Mouse (Mus musculus) liver, embryonic 14.5 days (tissue): ENCODE results near the gene Tmcc1. TPM values are rescaled to one million over a fixed set of nuclear protein-coding genes. Genes with fewer than 3 reads are reported as not detected.

Source experiments
- ATAC-seq: fragments of 200-750 bp; cut with Nextera tagmentation; 2 replicates; pipeline ENCODE4 v1.8.0; 2017; ENCODE audit warnings: moderate number of reproducible peaks, mild to moderate bottlenecking, moderate library complexity; ENCODE audit not compliant: insufficient read depth
- DNase-seq, 3 experiments: peaks; one replicate each; pipeline ENCODE4 v3.0.0-alpha.2; 2012 to 2013; ENCODE audit warnings: low read depth in 3 of 3, low spot score in 3 of 3
- H3K27ac ChIP-seq: fragments of 300-500 bp; sonication (generic); 2 replicates; pipeline ENCODE4 v1.5.1; 2014; ENCODE audit warnings: moderate library complexity, mild to moderate bottlenecking, control low read depth, inconsistent platforms
- H3K27me3 ChIP-seq: fragments of 300-500 bp; sonication (generic); 2 replicates; pipeline ENCODE4 v1.6.1; 2014; ENCODE audit warnings: mild to moderate bottlenecking, low read length, moderate library complexity; ENCODE audit not compliant: control insufficient read depth, insufficient read depth
- H3K36me3 ChIP-seq: fragments of 300-500 bp; sonication (generic); replicated peaks from 2 replicates; pipeline ENCODE4 v1.6.1; 2014; ENCODE audit warnings: low read depth; ENCODE audit not compliant: control insufficient read depth, insufficient read depth
- H3K4me1 ChIP-seq, 2 experiments: fragments of 200-500 bp in 1 of 2; fragments of 300-500 bp in 1 of 2; sonication (generic) in 1 of 2; replicated peaks; 2 replicates each; pipeline ENCODE4 v1.6.1; 2012 to 2014; ENCODE audit warnings: antibody characterized with exemption in 1 of 2, inconsistent platforms in 1 of 2, low read length in 1 of 2; ENCODE audit not compliant: control insufficient read depth in 2 of 2, insufficient read depth in 2 of 2
- H3K4me2 ChIP-seq: fragments of 300-500 bp; sonication (generic); 2 replicates; pipeline ENCODE4 v1.6.1; 2014; ENCODE audit warnings: low read depth, mild to moderate bottlenecking, control low read depth, moderate library complexity
- H3K4me3 ChIP-seq, 2 experiments: fragments of 200-500 bp in 1 of 2; fragments of 300-500 bp in 1 of 2; sonication (generic) in 1 of 2; 2 replicates each; pipeline ENCODE4 v1.5.1; 2012 to 2014; ENCODE audit warnings: low read depth in 2 of 2, low read length in 2 of 2, mild to moderate bottlenecking in 2 of 2, control low read depth in 1 of 2, inconsistent platforms in 1 of 2, moderate library complexity in 1 of 2; ENCODE audit not compliant: insufficient read depth in 1 of 2
- H3K9ac ChIP-seq: fragments of 300-500 bp; sonication (generic); replicated peaks from 2 replicates; pipeline ENCODE4 v1.6.1; 2014; ENCODE audit warnings: mild to moderate bottlenecking, control low read depth, moderate library complexity
- H3K9me3 ChIP-seq: fragments of 300-500 bp; sonication (generic); 2 replicates; pipeline ENCODE4 v1.6.1; 2016; ENCODE audit warnings: low read length, mixed read lengths; ENCODE audit not compliant: control insufficient read depth
- CTCF ChIP-seq: IDR thresholded peaks from 2 replicates; pipeline ENCODE4 v1.5.1; 2016; ENCODE audit warnings: antibody characterized with exemption, low read depth, control low read depth
- EP300 ChIP-seq: IDR thresholded peaks from 2 replicates; pipeline ENCODE4 v1.6.1; 2016; ENCODE audit warnings: antibody characterized with exemption, low read depth
- WGBS: fragments of 180-500 bp; shearing (Covaris S2); extraction: QIAGEN DNeasy Blood & Tissue Kit; methylation state at CpG from one replicate; pipeline ENCODE4 v1.1.7; 2014; ENCODE audit not compliant: insufficient replicate concordance; 5-methylcytosine and 5-hydroxymethylcytosine counted together
- polyA plus RNA-seq, 2 experiments: library from polyadenylated mRNA; depleted of rRNA in 1 of 2; stranded (reverse) in 1 of 2; unstranded in 1 of 2; fragments of >200 nt; fragmentation: Nextera tagmentation in 1 of 2; extraction: Ambion mirVana in 1 of 2; gene quantifications; 2 replicates each; pipeline versions ENCODE4 v1.2.1 to v1.2.3; 2012 to 2014

Gene Tmcc1
- polyA plus RNA-seq, 2 experiments: 2.6 to 3.2 TPM

DNA sequence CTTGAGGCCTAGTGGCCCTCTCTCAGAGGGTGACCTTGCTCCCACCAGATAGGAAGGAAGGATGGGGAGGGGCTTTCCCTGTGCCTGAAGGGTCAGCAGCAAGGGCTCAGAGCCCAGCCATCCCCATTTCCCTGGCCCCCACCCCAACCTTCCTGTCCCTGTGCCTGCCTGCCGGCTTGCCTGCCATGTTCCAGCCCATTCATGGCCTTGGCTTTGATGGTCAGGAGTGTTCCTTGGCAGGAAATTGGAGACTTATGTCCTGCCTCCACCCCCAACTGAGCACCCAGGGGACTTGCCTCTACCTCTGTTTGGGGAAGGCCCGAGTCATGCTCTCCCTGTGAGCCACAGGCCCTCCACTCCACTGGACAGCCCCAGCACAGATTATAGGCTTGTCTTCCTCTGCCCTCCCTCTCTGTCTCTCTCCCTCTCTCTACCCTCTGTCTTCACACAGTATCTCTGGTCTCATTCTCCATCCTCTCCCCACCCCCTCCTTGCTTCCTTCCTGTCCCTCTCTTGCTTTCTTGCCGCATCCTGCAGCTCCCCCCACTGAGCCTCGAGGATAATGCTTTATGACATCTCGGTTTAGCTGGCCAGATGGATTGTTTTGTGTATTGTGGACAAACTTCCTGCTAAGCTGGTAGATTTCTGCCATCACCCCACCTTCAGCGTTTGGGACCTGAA is 197.0 kb downstream of the Tmcc1 start:
- 8% methylated on average over 6 of the region's 6 CpGs for WGBS
- DNase-seq (no peak), ATAC-seq (peak; percentile 9; the same call in 1 of the 2 replicates)
- Histone ChIP-seq H3K9ac (no peak overlapping the region), H3K36me3 (no peaks in the 10 kb centered on the region), H3K27me3 (peaks cover 35% of the 10 kb centered on the region), H3K4me2 (no peak overlapping the region), H3K27ac (no peak overlapping the region), H3K4me3 (no peak overlapping the region), H3K9me3 (no peaks in the 10 kb centered on the region), H3K4me1 (0 out of 4 replicates have a peak, but pooled peaks cover 0 to 1% of the 10 kb centered on the region in 2 experiments)
- TF ChIP-seq CTCF: peak; percentile 22; the same call in 1 of the 2 replicates
- TF ChIP-seq EP300: no peak

DNA sequence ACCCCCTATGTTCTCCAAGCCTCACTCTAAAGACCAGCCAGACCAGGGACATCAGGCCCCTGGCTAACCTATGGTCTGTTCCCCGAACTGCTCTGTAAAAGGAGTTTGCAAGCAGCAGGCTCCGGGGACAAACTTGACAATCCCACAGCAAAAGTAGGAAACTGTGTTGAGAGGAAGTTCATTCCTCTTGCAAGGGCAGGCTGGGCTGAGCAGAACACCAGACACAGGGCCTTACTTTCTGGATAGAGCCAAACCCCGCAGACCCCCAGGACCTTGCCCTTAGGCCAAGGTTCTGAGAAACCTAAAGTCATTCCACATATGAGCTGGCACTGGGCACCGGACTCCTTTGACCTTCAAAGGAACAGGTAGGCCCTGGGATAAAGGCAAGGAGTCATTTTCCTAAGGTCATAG is 197.8 kb downstream of the Tmcc1 start:
- 0 out of 4 replicates have a peak, but pooled peaks cover 0 to 1% of the 10 kb centered on the region in 2 experiments for H3K4me1 ChIP-seq
- peak overlapping the region; percentile 11 for H3K4me2 ChIP-seq
- H3K27ac ChIP-seq: no peak overlapping the region
- H3K4me3 ChIP-seq: no peak overlapping the region
- ATAC-seq: no peak
- H3K36me3 ChIP-seq: no peaks in the 10 kb centered on the region
- WGBS: 37% methylated on average over 4 of the region's 4 CpGs
- TF ChIP-seq EP300 (no peak), CTCF (no peak)
- H3K9me3 ChIP-seq: no peaks in the 10 kb centered on the region
- peaks cover 35% of the 10 kb centered on the region for H3K27me3 ChIP-seq
- DNase-seq: no peak
- no peak overlapping the region for H3K9ac ChIP-seq

DNA sequence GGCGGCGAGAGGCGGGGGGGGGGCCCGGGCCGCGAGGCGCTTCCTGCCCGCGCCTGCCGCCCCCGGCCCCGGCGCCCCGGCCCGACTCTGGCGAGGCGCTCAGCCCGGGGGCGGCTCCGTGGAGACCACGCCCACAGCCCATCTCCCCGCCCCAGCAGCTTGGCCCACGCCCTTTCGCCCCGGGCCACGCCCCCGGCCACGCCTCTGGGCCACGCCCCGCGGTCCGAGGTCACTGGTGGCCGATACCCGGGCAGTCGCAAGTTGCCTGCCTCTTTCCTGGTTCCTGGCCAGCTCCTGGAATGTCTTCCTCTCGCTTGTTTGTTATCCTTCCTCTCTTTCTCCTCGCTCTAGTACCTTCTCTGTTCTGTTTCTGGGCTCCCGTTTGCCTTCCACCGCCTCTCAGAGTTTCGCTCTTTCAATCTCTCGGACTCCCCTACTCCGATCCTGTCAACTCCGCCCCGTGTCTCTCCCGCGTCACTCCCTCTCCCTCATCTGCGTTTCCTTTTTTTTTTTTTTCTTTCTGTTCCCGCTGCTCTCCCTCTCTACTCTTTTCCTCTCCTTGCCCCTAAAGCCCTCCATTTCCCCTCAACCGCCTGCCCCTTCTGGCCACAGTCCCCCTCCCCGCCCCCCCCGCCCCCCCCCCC is 198.3 kb downstream of the Tmcc1 start, which contains the start of gene Plxnd1:
Plxnd1 (minus strand) TSS at position 129 of the 644 bp plus-strand sequence.
- TF ChIP-seq EP300 (no peak), CTCF (no peak)
- peaks cover 35% of the 10 kb centered on the region for H3K27me3 ChIP-seq
- H3K4me2 ChIP-seq: peak within 1 kb of the TSS; percentile 77
- DNase-seq: peak; percentile 51 to 63 (median 62)
- 0 out of 4 replicates have a peak, but pooled peaks cover 0 to 1% of the 10 kb centered on the region in 2 experiments for H3K4me1 ChIP-seq
- ATAC-seq: peak; percentile 81
- H3K4me3 ChIP-seq: peak within 1 kb of the TSS; percentile 60 to 81
- WGBS: 1% methylated on average over 43 of the region's 51 CpGs
- no peaks in the 10 kb centered on the region for H3K9me3 ChIP-seq
- no peak within 1 kb of the TSS for H3K27ac ChIP-seq
- no peak within 1 kb of the TSS for H3K9ac ChIP-seq
- H3K36me3 ChIP-seq: no peaks in the 10 kb centered on the region

DNA sequence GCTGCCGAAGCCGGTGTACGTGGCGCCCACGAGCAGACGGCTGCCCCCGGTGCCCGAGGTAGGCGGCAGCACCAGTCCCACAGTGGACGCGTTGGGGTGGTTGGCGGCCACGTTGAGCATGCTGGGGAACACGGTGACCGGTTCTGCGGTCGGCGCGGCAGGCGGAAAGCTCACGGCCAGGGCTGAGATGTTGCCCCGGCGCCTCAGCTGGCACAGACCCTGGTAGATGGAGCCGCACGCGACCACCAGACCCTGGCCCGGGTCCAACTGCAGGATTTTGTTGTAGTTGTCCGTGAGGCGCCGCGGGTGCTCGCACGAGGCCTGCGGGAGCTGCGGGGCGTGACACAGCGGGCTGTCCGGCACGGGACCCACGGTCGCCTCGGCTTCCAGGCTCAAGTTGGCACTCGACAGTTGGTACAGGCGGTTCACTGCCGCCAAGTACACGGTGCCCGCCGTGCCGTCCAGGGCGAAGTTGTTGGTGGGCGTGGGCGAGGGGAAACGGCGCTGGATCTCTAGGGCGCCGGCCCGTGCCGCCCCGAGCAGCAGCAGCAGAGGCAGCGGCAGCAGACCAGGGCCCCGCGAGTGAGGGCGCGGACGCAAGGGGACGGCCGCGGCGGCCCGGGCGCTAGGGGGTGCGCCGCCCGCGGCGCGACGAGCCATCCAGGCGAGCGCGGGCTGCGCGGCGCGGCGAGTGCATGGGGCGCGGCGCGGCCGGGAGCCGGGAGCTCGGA is 199.0 kb downstream of the Tmcc1 start:
- Histone ChIP-seq H3K9me3 (no peaks in the 10 kb centered on the region), H3K4me2 (peak overlapping the region; percentile 77), H3K36me3 (no peaks in the 10 kb centered on the region), H3K27me3 (peaks cover 35% of the 10 kb centered on the region), H3K9ac (no peak overlapping the region), H3K4me3 (peak overlapping the region; percentile 52 to 60), H3K27ac (no peak overlapping the region), H3K4me1 (0 out of 4 replicates have a peak, but pooled peaks cover 0 to 1% of the 10 kb centered on the region in 2 experiments)
- under 1% methylated on average over 75 of the region's 93 CpGs for WGBS
- TF ChIP-seq CTCF (no peak), EP300 (no peak)
- ATAC-seq (no peak), DNase-seq (no peak)
